Mouse (Mus musculus): ENCODE data around the gene Gins2. TPM values are rescaled to one million over a fixed set of nuclear protein-coding genes. Genes with fewer than 3 reads are reported as not detected.

Gene Gins2
- total RNA-seq, 2 experiments from 2014 or later: 8.6 to 9.1 TPM

DNA sequence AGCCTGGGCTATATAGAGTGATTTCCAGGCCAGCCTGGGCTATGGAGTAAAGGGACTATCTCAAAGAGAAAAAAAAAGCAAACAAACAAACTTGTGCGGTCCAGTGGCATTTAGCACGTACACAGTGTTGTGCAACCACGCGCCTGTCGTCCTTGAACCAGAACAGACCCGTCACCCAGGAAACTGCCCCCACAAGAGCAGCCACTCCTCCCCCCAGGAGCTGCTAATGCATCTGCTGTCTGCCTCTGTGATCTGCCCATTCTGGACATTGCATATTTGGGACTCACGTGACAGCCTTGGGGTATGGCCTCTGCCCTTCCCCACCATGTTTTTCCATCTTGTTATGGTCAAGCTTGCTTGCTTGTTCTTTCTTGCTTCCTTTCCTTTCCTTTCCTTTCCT is 59.9 kb downstream of the Gins2 start:
- no peak for DNase-seq

Small RNA genes lying within 50 kb of the gene (microRNA-seq; reads per million reads assigned to microRNA genes)
- gene Mir7687: 0 reads per million in 2 experiments

Other genes starting within 250 kb of the Gins2 start
- 1 to 10 TPM in 1 of 2 experiments, under 1 TPM in 1; 0.65 to 1.3 TPM for gene 1190005I06Rik, start 58.3 kb upstream of the Gins2 start, total RNA-seq (2021)
- not detected for gene Gm27021, start 78.8 kb upstream of the Gins2 start, total RNA-seq (2021)
- gene Cox4i1, start 78.9 kb upstream of the Gins2 start, total RNA-seq (2021): 1,000 to 10,000 TPM; 1,346 to 1,605 TPM
- 10 to 100 TPM; 42.7 to 47.2 TPM for gene Emc8, start 79.3 kb upstream of the Gins2 start, total RNA-seq (2021)
- 1 to 10 TPM; 2.0 to 2.6 TPM for gene Irf8, start 147.1 kb upstream of the Gins2 start, total RNA-seq (2021)